Mouse (Mus musculus) megakaryocyte, embryonic 14.5 days (primary cell): ENCODE data around the gene Tmem150b. TPM values are rescaled to one million over a fixed set of nuclear protein-coding genes. Genes with fewer than 3 reads are reported as not detected.

Experiments
- H3K27me3 ChIP-seq: replicated peaks from 2 replicates; pipeline ENCODE3; 2012; ENCODE audit warnings: inconsistent platforms
- H3K36me3 ChIP-seq: replicated peaks from 2 replicates; pipeline ENCODE3; 2012; ENCODE audit warnings: low read length, inconsistent platforms, mixed read lengths
- H3K4me1 ChIP-seq: 2 replicates; pipeline ENCODE4 v1.6.1; 2012; ENCODE audit warnings: inconsistent platforms
- H3K4me3 ChIP-seq: replicated peaks from 2 replicates; pipeline ENCODE3; 2012; ENCODE audit warnings: moderate library complexity, mild to moderate bottlenecking, inconsistent platforms
- H3K9me3 ChIP-seq: 2 replicates; pipeline ENCODE4 v1.6.1; 2012; ENCODE audit warnings: inconsistent platforms
- FLI1 ChIP-seq: IDR thresholded peaks from 2 replicates; pipeline ENCODE4 v1.6.1; 2012; ENCODE audit warnings: low read length, inconsistent platforms, mixed read lengths
- GATA1 ChIP-seq: IDR thresholded peaks from 3 replicates; pipeline ENCODE4 v1.6.1; 2012; ENCODE audit warnings: mixed read lengths, low read length, inconsistent platforms, borderline replicate concordance
- polyA plus RNA-seq: library from polyadenylated mRNA; stranded (reverse); fragments of >175 nt; gene quantifications from 2 replicates; pipeline ENCODE4 v1.2.3, GENCODE M21; 2012; ENCODE audit warnings: low replicate concordance; ENCODE audit not compliant: insufficient read depth

Tmem150b gene
- polyA plus RNA-seq, 1 experiment: 0.43 TPM

- Histone ChIP-seq H3K27me3 (peaks cover 16% of the 10 kb centered on the region), H3K4me1 (peaks cover 24% of the 10 kb centered on the region), H3K36me3 (no peaks in the 10 kb centered on the region), H3K9me3 (no peaks in the 10 kb centered on the region), H3K4me3 (no peak within 1 kb of the TSS)
- TF ChIP-seq GATA1: no peak
These were observed 34.7 kb downstream of the Tmem150b start, which contains the start of gene Brsk1 for GRCm38 (mm10) chr7:4690387-4690786. Gene Brsk1 (plus strand): TSS chr7:4690604.

- Histone ChIP-seq H3K4me3 (peak within 1 kb of the TSS; percentile 96), H3K9me3 (no peaks in the 10 kb centered on the region), H3K36me3 (peaks cover 15% of the 10 kb centered on the region), H3K4me1 (peaks cover 33% of the 10 kb centered on the region), H3K27me3 (no peaks in the 10 kb centered on the region)
- TF ChIP-seq GATA1 (no peak), FLI1 (no peak)
These were observed 40.2 kb downstream of the Tmem150b start, which contains the start of gene Hspbp1 for GRCm38 (mm10) chr7:4684632-4685417. Gene Hspbp1 (minus strand): TSS chr7:4685068.

- no peak for TF ChIP-seq FLI1
- no peak for TF ChIP-seq GATA1
- Histone ChIP-seq H3K9me3 (no peaks in the 10 kb centered on the region), H3K4me3 (peak overlapping the region; percentile 96), H3K36me3 (peaks cover 17% of the 10 kb centered on the region), H3K27me3 (no peaks in the 10 kb centered on the region), H3K4me1 (peaks cover 26% of the 10 kb centered on the region)
These were observed 40.8 kb downstream of the Tmem150b start for GRCm38 (mm10) chr7:4684203-4684602.

- peaks cover 21% of the 10 kb centered on the region for H3K36me3 ChIP-seq
- H3K27me3 ChIP-seq: no peaks in the 10 kb centered on the region
- TF ChIP-seq GATA1: no peak
- TF ChIP-seq FLI1: no peak
- H3K4me1 ChIP-seq: peaks cover 26% of the 10 kb centered on the region
- H3K9me3 ChIP-seq: no peaks in the 10 kb centered on the region
- H3K4me3 ChIP-seq: no peak overlapping the region
These were observed 41.7 kb downstream of the Tmem150b start for GRCm38 (mm10) chr7:4683307-4683706.

GRCm38 (mm10) chr7:4675200-4675599 lies 49.8 kb downstream of the Tmem150b start:
- peaks cover 69% of the 10 kb centered on the region for H3K36me3 ChIP-seq
- TF ChIP-seq FLI1 (no peak), GATA1 (no peak)
- no peaks in the 10 kb centered on the region for H3K27me3 ChIP-seq
- no peaks in the 10 kb centered on the region for H3K9me3 ChIP-seq
- peaks cover 25% of the 10 kb centered on the region for H3K4me1 ChIP-seq
- H3K4me3 ChIP-seq: no peak overlapping the region

GRCm38 (mm10) chr7:4674114-4674731 lies 50.8 kb downstream of the Tmem150b start:
- no peak for TF ChIP-seq GATA1
- no peak for TF ChIP-seq FLI1
- Histone ChIP-seq H3K4me1 (peaks cover 25% of the 10 kb centered on the region), H3K36me3 (peaks cover 70% of the 10 kb centered on the region)

GRCm38 (mm10) chr7:4671956-4672355 lies 53.1 kb downstream of the Tmem150b start:
- H3K27me3 ChIP-seq: no peaks in the 10 kb centered on the region
- TF ChIP-seq GATA1: no peak
- no peak for TF ChIP-seq FLI1
- no peak overlapping the region for H3K4me3 ChIP-seq
- H3K9me3 ChIP-seq: no peaks in the 10 kb centered on the region
- H3K36me3 ChIP-seq: peaks cover 67% of the 10 kb centered on the region
- H3K4me1 ChIP-seq: peaks cover 25% of the 10 kb centered on the region

More at GRCm38 (mm10) chr7:4674114-4674731, 50.8 kb downstream of the Tmem150b start:
- Histone ChIP-seq H3K27me3 (no peaks in the 10 kb centered on the region), H3K4me3 (no peak overlapping the region), H3K9me3 (no peaks in the 10 kb centered on the region)

GRCm38 (mm10) chr7:4670655-4671255 lies 54.3 kb downstream of the Tmem150b start:
- H3K36me3 ChIP-seq: peaks cover 67% of the 10 kb centered on the region
- no peaks in the 10 kb centered on the region for H3K27me3 ChIP-seq
- TF ChIP-seq FLI1 (no peak), GATA1 (no peak)
- H3K9me3 ChIP-seq: no peaks in the 10 kb centered on the region
- peaks cover 25% of the 10 kb centered on the region for H3K4me1 ChIP-seq
- H3K4me3 ChIP-seq: no peak overlapping the region

- Histone ChIP-seq H3K27me3 (no peaks in the 10 kb centered on the region), H3K36me3 (peaks cover 64% of the 10 kb centered on the region), H3K4me3 (no peak overlapping the region), H3K9me3 (no peaks in the 10 kb centered on the region), H3K4me1 (peaks cover 13% of the 10 kb centered on the region)
- no peak for TF ChIP-seq FLI1
- no peak for TF ChIP-seq GATA1
These were observed 55.9 kb downstream of the Tmem150b start for GRCm38 (mm10) chr7:4669156-4669555.

- Histone ChIP-seq H3K4me1 (peaks cover 13% of the 10 kb centered on the region), H3K9me3 (no peaks in the 10 kb centered on the region), H3K4me3 (no peak overlapping the region), H3K36me3 (peaks cover 63% of the 10 kb centered on the region), H3K27me3 (no peaks in the 10 kb centered on the region)
- TF ChIP-seq FLI1 (no peak), GATA1 (no peak)
These were observed 56.5 kb downstream of the Tmem150b start for GRCm38 (mm10) chr7:4668506-4668905.

GRCm38 (mm10) chr7:4666871-4667270 lies 58.2 kb downstream of the Tmem150b start:
- Histone ChIP-seq H3K4me3 (no peak overlapping the region), H3K27me3 (no peaks in the 10 kb centered on the region), H3K9me3 (no peaks in the 10 kb centered on the region), H3K4me1 (peaks cover 14% of the 10 kb centered on the region), H3K36me3 (peaks cover 65% of the 10 kb centered on the region)
- no peak for TF ChIP-seq GATA1
- no peak for TF ChIP-seq FLI1
